Mouse (Mus musculus) MEL (cell line): ENCODE measurements around the gene Drd2.

ENCODE experiments used
- CHD2 ChIP-seq: IDR thresholded peaks from 2 replicates; pipeline ENCODE4 v1.6.1; 2011; ENCODE audit warnings: low read length, improper control_type of control experiment
- CTCF ChIP-seq, 3 experiments: IDR thresholded peaks in 2 of 3; conservative IDR thresholded peaks in 1 of 3; 2 replicates each; pipeline ENCODE4 v1.5.1; 2011 to 2012; ENCODE audit warnings: low read length in 3 of 3, low read depth in 2 of 3, mild to moderate bottlenecking in 2 of 3, improper control_type of control experiment in 1 of 3, inconsistent platforms in 1 of 3, mixed read lengths in 1 of 3, moderate library complexity in 1 of 3; ENCODE audit not compliant: control insufficient read depth in 1 of 3, insufficient read depth in 1 of 3, poor library complexity in 1 of 3, severe bottlenecking in 1 of 3
- EP300 ChIP-seq, 2 experiments: IDR thresholded peaks; 2 replicates each; pipeline ENCODE4 v1.6.1; 2011; ENCODE audit warnings: improper control_type of control experiment in 2 of 2, low read length in 2 of 2, low read depth in 1 of 2, mild to moderate bottlenecking in 1 of 2
- ETS1 ChIP-seq: IDR thresholded peaks from 2 replicates; pipeline ENCODE4 v1.6.1; 2012; ENCODE audit warnings: low read depth, mild to moderate bottlenecking, inconsistent platforms, low read length, improper control_type of control experiment, moderate library complexity
- HCFC1 ChIP-seq: IDR thresholded peaks from 2 replicates; pipeline ENCODE4 v1.6.1; 2012; ENCODE audit warnings: low read depth, mild to moderate bottlenecking, inconsistent platforms, low read length, improper control_type of control experiment, moderate library complexity
- POLR2A ChIP-seq, 2 experiments: IDR thresholded peaks; 2 replicates each; pipeline ENCODE4 v1.6.1; 2011 to 2012; ENCODE audit warnings: low read length in 2 of 2, mild to moderate bottlenecking in 2 of 2, control low read depth in 1 of 2, improper control_type of control experiment in 1 of 2, low read depth in 1 of 2, moderate library complexity in 1 of 2; ENCODE audit not compliant: control insufficient read depth in 1 of 2, insufficient read depth in 1 of 2, poor library complexity in 1 of 2
- TCF12 ChIP-seq: IDR thresholded peaks from 2 replicates; pipeline ENCODE4 v1.6.1; 2014; ENCODE audit warnings: low read depth, mild to moderate bottlenecking, inconsistent platforms, low read length, improper control_type of control experiment, moderate library complexity

- no peak for TF ChIP-seq TCF12
- TF ChIP-seq EP300 (IDR thresholded peaks at IDR 0.05; ENCODE audit: low read depth in 1 of 2, low read length in 2 of 2): no peak
- no peak for TF ChIP-seq CTCF (IDR thresholded peaks at IDR 0.05 in 2 of 3, conservative IDR thresholded peaks at IDR 0.05 in 1 of 3; ENCODE audit: control insufficient read depth in 1 of 3, insufficient read depth in 1 of 3, low read depth in 2 of 3, low read length in 3 of 3, poor library complexity in 1 of 3, severe bottlenecking in 1 of 3)
- no peak for TF ChIP-seq POLR2A (IDR thresholded peaks at IDR 0.05; ENCODE audit: control insufficient read depth in 1 of 2, insufficient read depth in 1 of 2, low read depth in 1 of 2, low read length in 2 of 2, poor library complexity in 1 of 2)
- TF ChIP-seq CHD2: no peak
- TF ChIP-seq ETS1: no peak
- no peak for TF ChIP-seq HCFC1
These were observed 45.7 kb downstream of the Drd2 start for GRCm38 (mm10) chr9:49386119-49386518.
